Mouse (Mus musculus) kidney, adult 18-20 months (tissue): ENCODE results near the gene Ptgr1.

ENCODE experiments used
- DNase-seq: peaks from one replicate; pipeline ENCODE4 v3.0.0; 2021

The Ptgr1 gene

GRCm38 (mm10) chr4:58986540-58987190, at the start of gene Ptgr1:
TSS of gene Ptgr1 (minus strand) at chr4:58987119.
- DNase-seq = peak; percentile 87

- DNase-seq = no peak
Observed at GRCm38 (mm10) chr4:59035786-59036350, 48.9 kb upstream of the Ptgr1 start.

GRCm38 (mm10) chr4:59034918-59035785, 48.2 kb upstream of the Ptgr1 start, which contains the start of gene Gng10:
TSS of gene Gng10 (plus strand) at chr4:59035088.
- DNase-seq = peak; percentile 71

GRCm38 (mm10) chr4:59034325-59034917, 47.5 kb upstream of the Ptgr1 start:
- DNase-seq = no peak

GRCm38 (mm10) chr4:59016922-59017321, 30.0 kb upstream of the Ptgr1 start:
- DNase-seq = no peak

GRCm38 (mm10) chr4:59015181-59015580, 28.3 kb upstream of the Ptgr1 start:
- no peak for DNase-seq

GRCm38 (mm10) chr4:59011446-59011845, 24.5 kb upstream of the Ptgr1 start:
- DNase-seq = no peak

GRCm38 (mm10) chr4:59009696-59010095, 22.8 kb upstream of the Ptgr1 start:
- no peak for DNase-seq

- no peak for DNase-seq
Observed at GRCm38 (mm10) chr4:59009186-59009585, 22.3 kb upstream of the Ptgr1 start.

- DNase-seq = no peak
Observed at GRCm38 (mm10) chr4:59007974-59008373, 21.1 kb upstream of the Ptgr1 start.

GRCm38 (mm10) chr4:59007016-59007415, 20.1 kb upstream of the Ptgr1 start:
- DNase-seq = no peak

GRCm38 (mm10) chr4:59006211-59006610, 19.3 kb upstream of the Ptgr1 start:
- no peak for DNase-seq

- no peak for DNase-seq
Observed at GRCm38 (mm10) chr4:59003806-59004200, 16.9 kb upstream of the Ptgr1 start.

GRCm38 (mm10) chr4:59002948-59003805, 16.3 kb upstream of the Ptgr1 start, which contains the start of gene Gm20503:
TSS of gene Gm20503 (plus strand) at chr4:59003210.
- peak; percentile 93 for DNase-seq

GRCm38 (mm10) chr4:59000614-59001013, 13.7 kb upstream of the Ptgr1 start:
- DNase-seq = peak; percentile 27

- peak; percentile 79 for DNase-seq
Observed at GRCm38 (mm10) chr4:58999686-59000085, 12.8 kb upstream of the Ptgr1 start.

- DNase-seq = no peak
Observed at GRCm38 (mm10) chr4:58998688-58999087, 11.8 kb upstream of the Ptgr1 start.

- peak; percentile 33 for DNase-seq
Observed at GRCm38 (mm10) chr4:58997081-58997480, 10.2 kb upstream of the Ptgr1 start.

GRCm38 (mm10) chr4:58995251-58995693, 8.4 kb upstream of the Ptgr1 start:
- DNase-seq = no peak

GRCm38 (mm10) chr4:58994762-58995161, 7.8 kb upstream of the Ptgr1 start, which contains the start of gene Dnajc25:
TSS of gene Dnajc25 (plus strand) at chr4:58995062.
- no peak for DNase-seq

GRCm38 (mm10) chr4:58992195-58992594, 5.3 kb upstream of the Ptgr1 start:
- DNase-seq = no peak
